Mouse (Mus musculus): ENCODE measurements around the gene Amdhd1. TPM values are rescaled to one million over a fixed set of nuclear protein-coding genes. Genes with fewer than 3 reads are reported as not detected.

Gene Amdhd1
- total RNA-seq (2014; rRNA removed) (0.14 and 0.85 TPM in 2 replicates), polyA plus RNA-seq (2015; fragmentation: Nextera tagmentation; extraction: Ambion mirVana) (0.48 and 0.64 TPM in 2 replicates)

DNA sequence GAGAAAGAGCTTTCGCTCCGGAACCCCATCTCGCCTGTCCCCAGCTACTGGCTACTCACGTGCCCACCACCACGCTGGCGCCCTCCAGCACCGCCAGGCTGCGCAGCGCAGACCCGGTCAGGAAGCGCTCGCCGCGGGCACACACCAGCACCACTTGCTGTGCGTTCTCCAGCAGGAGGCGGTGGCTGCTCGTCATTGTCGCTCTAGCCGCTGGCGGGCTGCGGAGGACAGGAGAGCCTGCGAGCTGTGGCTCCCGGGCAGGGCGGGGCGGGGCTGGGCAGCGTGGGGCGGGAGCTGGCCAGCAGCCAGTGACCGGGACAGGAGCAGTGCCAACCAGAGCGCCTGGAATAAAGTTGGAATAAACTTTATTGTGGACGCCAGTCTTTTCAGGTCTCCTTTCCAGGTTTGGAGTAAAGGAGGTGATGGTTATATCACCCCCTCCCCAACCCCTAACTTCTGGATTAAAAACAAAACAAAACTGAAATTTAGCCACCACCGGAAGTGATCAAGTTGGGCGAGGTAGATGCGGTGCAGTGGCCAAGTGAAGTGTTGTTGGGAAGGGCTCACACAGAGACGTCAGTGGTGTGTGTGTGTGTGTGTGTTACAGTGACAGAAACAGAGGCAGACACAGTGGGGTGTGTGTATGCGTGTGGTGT lies at the start of gene Amdhd1:
Gene Amdhd1 (minus strand): TSS at position 259 of the 656 bp plus-strand sequence.
- peak; percentile 80 for TF ChIP-seq CTCF (IDR thresholded peaks at IDR 0.05; ENCODE audit: low read depth)
- H3K9ac ChIP-seq, result 0 out of 2 replicates have a peak within 1 kb of the TSS, but pooled peaks have one; percentile 33
- peak within 1 kb of the TSS; percentile 31 for H3K4me3 ChIP-seq (ENCODE audit: low read depth, low read length)
- 0 out of 2 replicates have a peak, but pooled peaks cover 9% of the 10 kb centered on the region for H3K4me1 ChIP-seq (ENCODE audit: insufficient read depth)
- H3K36me3 ChIP-seq (ENCODE audit: insufficient read depth), result no peaks in the 10 kb centered on the region
- WGBS, result 4% methylated on average over 35 of the region's 35 CpGs
- no peak within 1 kb of the TSS for H3K27ac ChIP-seq (ENCODE audit: low read depth, low read length)
- H3K9me3 ChIP-seq (ENCODE audit: low read length), result no peaks in the 10 kb centered on the region
- no peaks in the 10 kb centered on the region for H3K27me3 ChIP-seq (ENCODE audit: insufficient read depth, low read length)
- H3K4me2 ChIP-seq (ENCODE audit: low read depth), result peak within 1 kb of the TSS; percentile 69
- ATAC-seq (peak; percentile 93), DNase-seq (peak; percentile 71)

- 3% methylated on average over 63 of the region's 63 CpGs for WGBS
These were observed 49.5 kb upstream of the Amdhd1 start, which contains the start of gene Snrpf for GRCm38 (mm10) chr10:93589281-93589848. Gene Snrpf, minus strand, starts transcription at chr10:93589706.

DNA sequence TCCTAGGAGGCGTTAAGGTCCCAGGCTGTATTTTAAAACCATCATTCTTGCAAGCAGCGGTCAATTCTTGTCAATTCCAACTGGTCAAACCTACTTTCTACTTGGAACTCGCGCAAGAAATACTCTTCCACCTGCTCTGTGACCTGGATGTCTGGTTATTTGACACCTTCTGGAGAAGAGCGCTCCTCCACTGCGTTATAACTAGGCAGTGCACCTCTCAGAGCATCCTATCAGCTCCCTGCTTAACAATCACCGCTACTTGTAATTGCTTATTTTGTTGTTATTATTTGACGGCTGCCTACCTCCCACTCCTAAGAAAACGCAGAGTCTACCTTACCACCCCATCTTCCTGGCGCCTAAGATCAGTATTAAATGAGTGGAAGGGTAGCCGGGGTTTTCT lies 49.0 kb upstream of the Amdhd1 start:
- peak; percentile 18; the same call in 1 of the 2 replicates for TF ChIP-seq CTCF (IDR thresholded peaks at IDR 0.05; ENCODE audit: low read depth)
- ATAC-seq, result peak; percentile 59

More at GRCm38 (mm10) chr10:93589281-93589848, 49.5 kb upstream of the Amdhd1 start, which contains the start of gene Snrpf:
- no peaks in the 10 kb centered on the region for H3K9me3 ChIP-seq (ENCODE audit: low read length)
- ATAC-seq (peak; percentile 89), DNase-seq (peak; percentile 97)
- H3K4me1 ChIP-seq (ENCODE audit: insufficient read depth), result peaks cover 14% of the 10 kb centered on the region
- H3K36me3 ChIP-seq (ENCODE audit: insufficient read depth), result 0 out of 2 replicates have a peak, but pooled peaks cover 3% of the 10 kb centered on the region
- no peaks in the 10 kb centered on the region for H3K27me3 ChIP-seq (ENCODE audit: insufficient read depth, low read length)
- H3K4me2 ChIP-seq (ENCODE audit: low read depth), result peak within 1 kb of the TSS; percentile 75
- H3K27ac ChIP-seq (ENCODE audit: low read depth, low read length), result peak within 1 kb of the TSS; percentile 90
- TF ChIP-seq CTCF (IDR thresholded peaks at IDR 0.05; ENCODE audit: low read depth), result no peak
- peak within 1 kb of the TSS; percentile 81 for H3K4me3 ChIP-seq (ENCODE audit: low read depth, low read length)
- H3K9ac ChIP-seq, result peak within 1 kb of the TSS; percentile 86

GRCm38 (mm10) chr10:93577271-93577886 lies 37.5 kb upstream of the Amdhd1 start:
- WGBS, result 67% methylated on average over 13 of the region's 13 CpGs
- ATAC-seq (0 out of 2 replicates have a peak, but pooled peaks have one; percentile 51), DNase-seq (peak; percentile 76)
- Histone ChIP-seq H3K36me3 (ENCODE audit: insufficient read depth) (peaks cover 8% of the 10 kb centered on the region; the same call in 1 of the 2 replicates), H3K4me2 (ENCODE audit: low read depth) (no peak overlapping the region), H3K4me3 (ENCODE audit: low read depth, low read length) (no peak overlapping the region), H3K9me3 (ENCODE audit: low read length) (no peaks in the 10 kb centered on the region), H3K27me3 (ENCODE audit: insufficient read depth, low read length) (no peaks in the 10 kb centered on the region), H3K9ac (no peak overlapping the region), H3K27ac (ENCODE audit: low read depth, low read length) (no peak overlapping the region), H3K4me1 (ENCODE audit: insufficient read depth) (no peaks in the 10 kb centered on the region)
- peak; percentile 76 for TF ChIP-seq CTCF (IDR thresholded peaks at IDR 0.05; ENCODE audit: low read depth)

More for the DNA sequence above, 49.0 kb upstream of the Amdhd1 start:
- Histone ChIP-seq H3K4me3 (ENCODE audit: low read depth, low read length) (peak overlapping the region; percentile 81), H3K27ac (ENCODE audit: low read depth, low read length) (peak overlapping the region; percentile 90), H3K9ac (peak overlapping the region; percentile 86), H3K9me3 (ENCODE audit: low read length) (no peaks in the 10 kb centered on the region), H3K27me3 (ENCODE audit: insufficient read depth, low read length) (no peaks in the 10 kb centered on the region), H3K4me2 (ENCODE audit: low read depth) (peak overlapping the region; percentile 75), H3K36me3 (ENCODE audit: insufficient read depth) (0 out of 2 replicates have a peak, but pooled peaks cover 6% of the 10 kb centered on the region), H3K4me1 (ENCODE audit: insufficient read depth) (peaks cover 14% of the 10 kb centered on the region)
- WGBS, result 1% methylated on average over 11 of the region's 11 CpGs
- no peak for DNase-seq

DNA sequence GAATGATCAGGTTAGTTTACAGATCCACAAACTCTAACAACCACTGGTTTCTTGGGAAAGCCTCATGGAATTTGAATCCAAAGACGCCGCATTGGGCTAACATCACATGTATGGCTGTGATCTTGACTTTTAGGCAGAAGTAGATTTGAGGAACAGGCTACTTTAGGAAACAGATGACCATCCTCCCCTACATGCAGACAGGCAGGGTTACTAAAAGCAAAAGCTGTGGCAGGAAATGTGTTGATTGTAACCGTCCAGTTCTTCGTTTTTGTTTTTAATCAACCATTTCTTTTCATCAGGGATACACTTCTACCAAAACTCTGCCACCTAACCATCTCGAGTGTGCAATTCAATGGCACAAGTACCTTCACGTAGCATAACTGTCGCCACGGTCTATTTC lies 36.1 kb upstream of the Amdhd1 start:
- ATAC-seq (no peak), DNase-seq (no peak)
- 93% methylated on average over 8 of the region's 8 CpGs for WGBS
- no peak for TF ChIP-seq CTCF (IDR thresholded peaks at IDR 0.05; ENCODE audit: low read depth)
- Histone ChIP-seq H3K4me1 (ENCODE audit: insufficient read depth) (no peaks in the 10 kb centered on the region), H3K9me3 (ENCODE audit: low read length) (no peaks in the 10 kb centered on the region), H3K9ac (no peak overlapping the region), H3K4me2 (ENCODE audit: low read depth) (no peak overlapping the region), H3K27me3 (ENCODE audit: insufficient read depth, low read length) (no peaks in the 10 kb centered on the region), H3K27ac (ENCODE audit: low read depth, low read length) (no peak overlapping the region), H3K36me3 (ENCODE audit: insufficient read depth) (0 out of 2 replicates have a peak, but pooled peaks cover under 1% of the 10 kb centered on the region), H3K4me3 (ENCODE audit: low read depth, low read length) (no peak overlapping the region)

DNA sequence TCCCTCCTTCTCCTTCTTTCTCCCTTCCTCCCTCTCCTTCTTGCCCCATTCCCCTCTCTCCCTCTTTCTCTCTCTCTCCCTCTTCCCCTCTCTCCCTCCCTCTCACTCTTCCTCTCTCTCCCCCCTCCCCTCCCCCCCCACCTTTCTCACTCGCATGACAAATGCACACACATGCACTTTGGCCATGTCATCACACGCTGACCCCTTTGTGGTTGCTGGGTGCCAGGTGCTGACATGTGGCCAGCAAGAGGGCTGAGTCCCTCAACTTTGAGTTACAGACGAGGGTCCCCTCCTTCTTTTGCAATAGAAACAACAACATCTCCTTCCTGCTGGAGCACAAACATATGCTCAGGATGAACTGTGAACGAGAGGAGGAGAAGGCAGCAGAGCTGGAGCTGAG lies 35.1 kb upstream of the Amdhd1 start:
- H3K9me3 ChIP-seq (ENCODE audit: low read length), result no peaks in the 10 kb centered on the region
- H3K4me1 ChIP-seq (ENCODE audit: insufficient read depth), result no peaks in the 10 kb centered on the region
- H3K4me3 ChIP-seq (ENCODE audit: low read depth, low read length), result no peak overlapping the region
- H3K27ac ChIP-seq (ENCODE audit: low read depth, low read length), result no peak overlapping the region
- TF ChIP-seq CTCF (IDR thresholded peaks at IDR 0.05; ENCODE audit: low read depth), result no peak
- WGBS, result 59% methylated on average over 4 of the region's 4 CpGs
- no peaks in the 10 kb centered on the region for H3K27me3 ChIP-seq (ENCODE audit: insufficient read depth, low read length)
- ATAC-seq, result no peak
- DNase-seq, result no peak
- H3K4me2 ChIP-seq (ENCODE audit: low read depth), result no peak overlapping the region
- H3K9ac ChIP-seq, result no peak overlapping the region
- H3K36me3 ChIP-seq (ENCODE audit: insufficient read depth), result no peaks in the 10 kb centered on the region
